Mouse (Mus musculus): Measurements from ENCODE around the gene Cct3.
"Not testable (repeated sequence)": the region's sequence is repeated elsewhere in the genome, so short reads cannot be mapped to it uniquely, and the experiment has no call there.

Cct3 gene

GRCm38 (mm10) chr3:88291970-88292369, 4.9 kb upstream of the Cct3 start:
- no peak for DNase-seq (ENCODE audit: low read depth, low spot score)

- DNase-seq (ENCODE audit: low read depth, low spot score): not testable (repeated sequence)
These were observed 1.6 kb upstream of the Cct3 start for GRCm38 (mm10) chr3:88295272-88295671.

- DNase-seq (ENCODE audit: low read depth, low spot score): no peak
These were observed 781 bp upstream of the Cct3 start for GRCm38 (mm10) chr3:88296110-88296560.

GRCm38 (mm10) chr3:88297321-88297851, 470 bp downstream of the Cct3 start:
- DNase-seq (ENCODE audit: low read depth, low spot score): no peak

- DNase-seq (ENCODE audit: low read depth, low spot score): no peak
These were observed 2.3 kb downstream of the Cct3 start for GRCm38 (mm10) chr3:88299172-88299571.

- DNase-seq (ENCODE audit: low read depth, low spot score): peak; percentile 63
These were observed 28.1 kb downstream of the Cct3 start, which contains the start of gene Glmp for GRCm38 (mm10) chr3:88324951-88325405. Gene Glmp (plus strand): TSS chr3:88325023.

GRCm38 (mm10) chr3:88328956-88329355, 32.0 kb downstream of the Cct3 start:
- DNase-seq (ENCODE audit: low read depth, low spot score): no peak

GRCm38 (mm10) chr3:88331282-88331681, 34.4 kb downstream of the Cct3 start:
- DNase-seq (ENCODE audit: low read depth, low spot score): peak; percentile 23

GRCm38 (mm10) chr3:88334029-88334658, 37.2 kb downstream of the Cct3 start:
- DNase-seq (ENCODE audit: low read depth, low spot score): no peak

- no peak for DNase-seq (ENCODE audit: low read depth, low spot score)
These were observed 38.1 kb downstream of the Cct3 start for GRCm38 (mm10) chr3:88334902-88335435.

- no peak for DNase-seq (ENCODE audit: low read depth, low spot score)
These were observed 38.6 kb downstream of the Cct3 start for GRCm38 (mm10) chr3:88335436-88336053.

- DNase-seq (ENCODE audit: low read depth, low spot score): peak; percentile 90
These were observed 39.4 kb downstream of the Cct3 start, which contains the start of the genes Tmem79 and Smg5 for GRCm38 (mm10) chr3:88336058-88337013. Gene Tmem79 (minus strand): TSS chr3:88336148. Gene Smg5 (plus strand): TSS chr3:88336260.

- no peak for DNase-seq (ENCODE audit: low read depth, low spot score)
These were observed 40.6 kb downstream of the Cct3 start for GRCm38 (mm10) chr3:88337367-88338020.

- no peak for DNase-seq (ENCODE audit: low read depth, low spot score)
These were observed 41.4 kb downstream of the Cct3 start for GRCm38 (mm10) chr3:88338316-88338715.

GRCm38 (mm10) chr3:88339006-88339405, 42.1 kb downstream of the Cct3 start:
- DNase-seq (ENCODE audit: low read depth, low spot score): no peak

- DNase-seq (ENCODE audit: low read depth, low spot score): no peak
These were observed 53.8 kb downstream of the Cct3 start for GRCm38 (mm10) chr3:88350732-88351131.

- no peak for DNase-seq (ENCODE audit: low read depth, low spot score)
These were observed 56.0 kb downstream of the Cct3 start for GRCm38 (mm10) chr3:88352907-88353306.

- no peak for DNase-seq (ENCODE audit: low read depth, low spot score)
These were observed 57.7 kb downstream of the Cct3 start for GRCm38 (mm10) chr3:88354396-88355165.

GRCm38 (mm10) chr3:88359584-88359983, 62.7 kb downstream of the Cct3 start:
- DNase-seq (ENCODE audit: low read depth, low spot score): no peak

GRCm38 (mm10) chr3:88359989-88360388, 63.1 kb downstream of the Cct3 start:
- DNase-seq (ENCODE audit: low read depth, low spot score): no peak

Measured in retina, postnatal 7 days (tissue).